Mouse (Mus musculus) heart, adult 2 months (tissue): ENCODE results near the gene Sim2.

ENCODE experiments used
- EP300 ChIP-seq: fragments of 200-500 bp; IDR thresholded peaks from 2 replicates; pipeline ENCODE4 v1.6.1; 2011; ENCODE audit warnings: low read depth, low read length, control low read depth; ENCODE audit not compliant: insufficient read depth
- POLR2A ChIP-seq: fragments of 200-500 bp; IDR thresholded peaks from 2 replicates; pipeline ENCODE4 v1.6.1; 2011; ENCODE audit warnings: mild to moderate bottlenecking, low read depth, low read length, control low read depth; ENCODE audit not compliant: insufficient read depth

DNA sequence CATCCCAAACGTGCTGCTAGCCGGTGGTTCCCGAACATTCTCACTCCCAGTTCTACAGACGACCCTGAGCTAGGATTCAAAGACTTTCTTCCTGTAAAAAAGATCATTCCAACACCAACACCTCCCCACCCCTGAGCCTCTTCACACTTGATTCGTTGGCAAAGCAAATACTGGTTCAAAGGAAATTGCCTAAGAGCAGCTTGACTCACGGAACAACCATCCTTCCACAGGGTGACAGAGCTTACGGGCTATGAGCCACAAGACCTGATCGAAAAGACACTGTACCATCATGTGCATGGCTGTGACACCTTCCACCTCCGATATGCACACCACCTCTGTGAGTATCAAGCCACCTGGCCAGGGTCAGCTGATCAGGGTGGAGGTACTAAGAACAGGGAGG lies 30.0 kb downstream of the Sim2 start:
- no peak for TF ChIP-seq EP300
- no peak for TF ChIP-seq POLR2A
